Mouse (Mus musculus) retina, postnatal 1 day (tissue): ENCODE data around the gene Fbxw16.
"Not testable (repeated sequence)": the region's sequence is repeated elsewhere in the genome, so short reads cannot be mapped to it uniquely, and the experiment has no call there.

Experiments used
- DNase-seq: peaks from one replicate; pipeline ENCODE4 v3.0.0-alpha.2; 2012

The Fbxw16 gene

DNA sequence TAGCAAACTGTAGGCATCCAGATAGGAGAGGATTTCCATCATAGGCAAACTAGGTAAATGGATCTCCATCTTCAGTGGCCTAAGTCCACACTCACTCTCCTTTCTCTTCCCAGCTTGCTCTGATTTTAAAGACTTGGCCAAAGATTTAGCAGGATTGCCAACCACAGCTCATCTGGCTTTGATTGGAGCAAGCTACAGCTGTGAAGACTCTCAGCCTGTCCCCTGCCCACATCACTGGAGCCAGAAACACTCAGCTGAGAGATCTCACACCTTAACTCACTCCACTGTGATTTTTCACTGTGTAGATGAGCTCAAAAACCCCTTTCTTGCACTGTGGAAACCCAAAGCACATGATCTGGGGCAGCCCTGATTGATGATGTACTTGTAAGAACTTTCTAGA lies at the start of gene Fbxw16:
Gene Fbxw16 (minus strand): TSS at position 101 of the 400 bp plus-strand sequence.
- no peak for DNase-seq

DNA sequence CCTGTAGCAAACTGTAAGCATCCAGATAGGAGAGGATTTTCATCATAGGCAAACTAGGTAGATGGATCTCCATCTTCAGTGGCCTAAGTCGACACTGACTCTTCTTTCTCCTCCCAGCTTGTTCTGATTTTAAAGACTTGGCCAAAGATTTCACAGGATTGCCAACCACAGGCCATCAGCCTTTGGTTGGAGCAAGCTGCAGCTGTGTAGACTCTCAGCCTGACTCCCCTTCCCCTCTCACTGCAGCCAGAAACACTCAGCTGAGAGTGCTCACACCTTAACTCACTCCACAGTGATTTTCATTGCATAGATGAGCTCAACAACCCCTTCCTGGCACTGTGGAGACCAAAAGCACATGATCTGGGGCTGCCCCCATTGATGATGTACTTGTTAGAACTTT lies 46.8 kb upstream of the Fbxw16 start, which contains the start of gene Fbxw19:
Gene Fbxw19 (minus strand): TSS at position 101 of the 400 bp plus-strand sequence.
- not testable (repeated sequence) for DNase-seq

GRCm38 (mm10) chr9:109432956-109433355 lies 16.0 kb downstream of the Fbxw16 start:
- DNase-seq: no peak

DNA sequence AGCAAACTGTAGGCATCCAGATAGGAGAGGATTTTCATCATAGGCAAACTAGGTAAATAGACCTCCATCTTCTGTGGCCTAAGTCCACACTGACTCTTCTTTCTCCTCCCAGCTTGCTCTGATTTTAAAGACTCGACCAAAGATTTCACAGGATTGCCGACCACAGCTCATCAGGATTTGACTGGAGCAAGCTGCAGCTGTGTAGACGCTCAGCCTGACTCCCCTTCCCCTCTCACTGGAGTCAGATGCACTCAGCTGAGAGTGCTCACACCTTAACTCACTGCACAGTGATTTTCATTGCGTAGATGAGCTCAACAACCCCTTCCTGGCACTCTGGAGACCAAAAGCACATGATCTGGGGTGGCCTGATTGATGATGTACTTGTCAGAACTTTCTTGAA lies 44.7 kb downstream of the Fbxw16 start, which contains the start of gene Fbxw22:
Gene Fbxw22 (minus strand): TSS at position 101 of the 400 bp plus-strand sequence.
- DNase-seq: not testable (repeated sequence)
